Mouse (Mus musculus) CD4-positive, CD25-positive, alpha-beta regulatory T cell, adult 4 months (primary cell): Measurements from ENCODE around the gene Lrrfip2. TPM values are rescaled to one million over a fixed set of nuclear protein-coding genes. Genes with fewer than 3 reads are reported as not detected.

Experiments
- polyA plus RNA-seq, 2 experiments: library from polyadenylated mRNA; unstranded; fragments of 100-300 nt; shearing (Covaris generic); gene quantifications; one replicate each; pipeline ENCODE4 v1.2.1; 2017

The Lrrfip2 gene
- polyA plus RNA-seq, 2 experiments from 2014 or later = 8.2 to 9.6 TPM

Other genes with a start within 250 kb of the Lrrfip2 start
- 10 to 100 TPM; 17.4 to 29.4 TPM for gene Als2cl, start 237.7 kb upstream of the Lrrfip2 start, polyA plus RNA-seq
- gene Tmie, start 237.5 kb upstream of the Lrrfip2 start, polyA plus RNA-seq = 1 to 10 TPM; 2.5 to 3.5 TPM
- gene Fam240a, start 200.7 kb upstream of the Lrrfip2 start, polyA plus RNA-seq = under 1 TPM in 1 of 2 experiments, not detected in 1; 0.69 TPM
- gene Tdgf1, start 171.4 kb upstream of the Lrrfip2 start, polyA plus RNA-seq = 1 to 10 TPM in 1 of 2 experiments, under 1 TPM in 1; 0.22 to 1.2 TPM
- under 1 TPM in 1 of 2 experiments, not detected in 1; 0.12 TPM for gene Lrrc2, start 166.0 kb upstream of the Lrrfip2 start, polyA plus RNA-seq
- not detected for gene Rtp3, start 127.0 kb upstream of the Lrrfip2 start, polyA plus RNA-seq
- under 1 TPM in 1 of 2 experiments, not detected in 1; 0.76 TPM for gene Ltf, start 98.3 kb upstream of the Lrrfip2 start, polyA plus RNA-seq
- gene Ccrl2, start 60.1 kb upstream of the Lrrfip2 start, polyA plus RNA-seq = 10 to 100 TPM; 25.6 to 26.3 TPM
- gene Mlh1, start 154.2 kb downstream of the Lrrfip2 start, polyA plus RNA-seq = 10 to 100 TPM; 14.8 to 22.1 TPM
- gene Epm2aip1, start 154.3 kb downstream of the Lrrfip2 start, polyA plus RNA-seq = 1 to 10 TPM; 7.2 to 8.4 TPM
- gene Trank1, start 194.1 kb downstream of the Lrrfip2 start, polyA plus RNA-seq = not detected